Mouse (Mus musculus): ENCODE measurements around the gene Krcc1. TPM values are rescaled to one million over a fixed set of nuclear protein-coding genes. Genes with fewer than 3 reads are reported as not detected.
"Not testable (repeated sequence)": the region's sequence is repeated elsewhere in the genome, so short reads cannot be mapped to it uniquely, and the experiment has no call there.

Krcc1 gene
- polyA plus RNA-seq, 1 experiment from 2014 or later: 54.4 TPM

- H3K4me2 ChIP-seq: no peak overlapping the region
- no peak for ATAC-seq (replicated peaks; ENCODE audit: low FRiP score)
- 55% methylated on average over 7 of the region's 7 CpGs for WGBS
- no peaks in the 10 kb centered on the region for H3K36me3 ChIP-seq
- peaks cover 15% of the 10 kb centered on the region for H3K4me1 ChIP-seq
- no peak overlapping the region for H3K9ac ChIP-seq
- 0 out of 2 replicates have a peak overlapping the region, but pooled peaks have one; percentile 54 for H3K27ac ChIP-seq
- H3K4me3 ChIP-seq (replicated peaks): no peak overlapping the region
- no peaks in the 10 kb centered on the region for H3K9me3 ChIP-seq (replicated peaks)
- no peaks in the 10 kb centered on the region for H3K27me3 ChIP-seq
Measured at GRCm38 (mm10) chr6:71268929-71269685, 2.4 kb upstream of the Krcc1 start.

GRCm38 (mm10) chr6:71269686-71270050 is 1.8 kb upstream of the Krcc1 start:
- not testable (repeated sequence) for H3K27ac ChIP-seq; H3K4me2 ChIP-seq; H3K27me3 ChIP-seq; H3K36me3 ChIP-seq; H3K4me3 ChIP-seq (replicated peaks); H3K9ac ChIP-seq; H3K9me3 ChIP-seq (replicated peaks); ATAC-seq (replicated peaks; ENCODE audit: low FRiP score)
- H3K4me1 ChIP-seq: peaks cover 15% of the 10 kb centered on the region
- 93% methylated on average over 6 of the region's 6 CpGs for WGBS

- peak overlapping the region; percentile 2; the same call in 1 of the 2 replicates for H3K9ac ChIP-seq
- 19% methylated on average over 13 of the region's 14 CpGs for WGBS
Measured at GRCm38 (mm10) chr6:71270301-71271056, 998 bp upstream of the Krcc1 start.

GRCm38 (mm10) chr6:71271057-71271388 is 454 bp upstream of the Krcc1 start:
- Histone ChIP-seq H3K4me3 (replicated peaks) (peak overlapping the region; percentile 90), H3K4me1 (peaks cover 15% of the 10 kb centered on the region), H3K9me3 (replicated peaks) (no peaks in the 10 kb centered on the region), H3K27ac (peak overlapping the region; percentile 89), H3K36me3 (no peaks in the 10 kb centered on the region), H3K9ac (peak overlapping the region; percentile 2; the same call in 1 of the 2 replicates), H3K27me3 (no peaks in the 10 kb centered on the region), H3K4me2 (peak overlapping the region; percentile 65)
- peak; percentile 44 for ATAC-seq (replicated peaks; ENCODE audit: low FRiP score)
- WGBS: 2% methylated on average over 8 of the region's 8 CpGs

More at GRCm38 (mm10) chr6:71270301-71271056, 998 bp upstream of the Krcc1 start:
- Histone ChIP-seq H3K27ac (peak overlapping the region; percentile 89), H3K9me3 (replicated peaks) (no peaks in the 10 kb centered on the region), H3K4me2 (peak overlapping the region; percentile 65), H3K4me3 (replicated peaks) (peak overlapping the region; percentile 90), H3K36me3 (no peaks in the 10 kb centered on the region), H3K4me1 (peaks cover 15% of the 10 kb centered on the region), H3K27me3 (no peaks in the 10 kb centered on the region)
- peak; percentile 57 for ATAC-seq (replicated peaks; ENCODE audit: low FRiP score)

GRCm38 (mm10) chr6:71272316-71272741 is 852 bp downstream of the Krcc1 start:
- Histone ChIP-seq H3K27me3 (no peaks in the 10 kb centered on the region), H3K4me3 (replicated peaks) (peak overlapping the region; percentile 90), H3K9ac (peak overlapping the region; percentile 99), H3K27ac (peak overlapping the region; percentile 98), H3K4me1 (peaks cover 15% of the 10 kb centered on the region), H3K4me2 (peak overlapping the region; percentile 65), H3K36me3 (no peaks in the 10 kb centered on the region), H3K9me3 (replicated peaks) (no peaks in the 10 kb centered on the region)
- ATAC-seq (replicated peaks; ENCODE audit: low FRiP score): 0 out of 2 replicates have a peak, but pooled peaks have one; percentile 8
- WGBS: under 1% methylated on average over 11 of the region's 11 CpGs

GRCm38 (mm10) chr6:71273715-71274114 is 2.2 kb downstream of the Krcc1 start:
- ATAC-seq (replicated peaks; ENCODE audit: low FRiP score): no peak
- no peaks in the 10 kb centered on the region for H3K9me3 ChIP-seq (replicated peaks)
- H3K27me3 ChIP-seq: no peaks in the 10 kb centered on the region
- H3K4me3 ChIP-seq (replicated peaks): no peak overlapping the region
- no peaks in the 10 kb centered on the region for H3K36me3 ChIP-seq
- no peak overlapping the region for H3K27ac ChIP-seq
- no peak overlapping the region for H3K4me2 ChIP-seq
- H3K4me1 ChIP-seq: peaks cover 15% of the 10 kb centered on the region
- 83% methylated on average over 1 of the region's 1 CpGs for WGBS
- no peak overlapping the region for H3K9ac ChIP-seq

- H3K27me3 ChIP-seq: no peaks in the 10 kb centered on the region
- no peaks in the 10 kb centered on the region for H3K9me3 ChIP-seq (replicated peaks)
- no peak for ATAC-seq (replicated peaks; ENCODE audit: low FRiP score)
- no peak overlapping the region for H3K9ac ChIP-seq
- peaks cover 15% of the 10 kb centered on the region for H3K4me1 ChIP-seq
- WGBS: 83% methylated on average over 1 of the region's 1 CpGs
- H3K36me3 ChIP-seq: no peaks in the 10 kb centered on the region
- no peak overlapping the region for H3K4me3 ChIP-seq (replicated peaks)
- H3K4me2 ChIP-seq: no peak overlapping the region
- H3K27ac ChIP-seq: no peak overlapping the region
Measured at GRCm38 (mm10) chr6:71274621-71275020, 3.1 kb downstream of the Krcc1 start.

GRCm38 (mm10) chr6:71279418-71279817 is 7.9 kb downstream of the Krcc1 start:
- no peaks in the 10 kb centered on the region for H3K9me3 ChIP-seq (replicated peaks)
- H3K4me3 ChIP-seq (replicated peaks): no peak overlapping the region
- H3K4me1 ChIP-seq: no peaks in the 10 kb centered on the region
- ATAC-seq (replicated peaks; ENCODE audit: low FRiP score): no peak
- H3K36me3 ChIP-seq: peaks cover 9% of the 10 kb centered on the region
- H3K4me2 ChIP-seq: no peak overlapping the region
- no peaks in the 10 kb centered on the region for H3K27me3 ChIP-seq
- no peak overlapping the region for H3K27ac ChIP-seq
- H3K9ac ChIP-seq: no peak overlapping the region
- WGBS: 65% methylated on average over 1 of the region's 1 CpGs

- ATAC-seq (replicated peaks; ENCODE audit: low FRiP score): no peak
- Histone ChIP-seq H3K4me1 (no peaks in the 10 kb centered on the region), H3K4me3 (replicated peaks) (no peak overlapping the region), H3K9ac (no peak overlapping the region), H3K4me2 (no peak overlapping the region), H3K27ac (no peak overlapping the region), H3K27me3 (no peaks in the 10 kb centered on the region), H3K36me3 (no peaks in the 10 kb centered on the region), H3K9me3 (replicated peaks) (no peaks in the 10 kb centered on the region)
- WGBS: 89% methylated on average over 14 of the region's 14 CpGs
Measured at GRCm38 (mm10) chr6:71293509-71293908, 22.0 kb downstream of the Krcc1 start.

GRCm38 (mm10) chr6:71295303-71295702 is 23.8 kb downstream of the Krcc1 start:
- no peaks in the 10 kb centered on the region for H3K4me1 ChIP-seq
- H3K4me2 ChIP-seq: no peak overlapping the region
- no peak overlapping the region for H3K4me3 ChIP-seq (replicated peaks)
- no peaks in the 10 kb centered on the region for H3K27me3 ChIP-seq
- H3K9me3 ChIP-seq (replicated peaks): no peaks in the 10 kb centered on the region
- ATAC-seq (replicated peaks; ENCODE audit: low FRiP score): no peak
- 77% methylated on average over 6 of the region's 6 CpGs for WGBS
- no peaks in the 10 kb centered on the region for H3K36me3 ChIP-seq
- no peak overlapping the region for H3K27ac ChIP-seq
- no peak overlapping the region for H3K9ac ChIP-seq

- no peak for ATAC-seq (replicated peaks; ENCODE audit: low FRiP score)
- WGBS: 64% methylated on average over 2 of the region's 2 CpGs
- no peaks in the 10 kb centered on the region for H3K36me3 ChIP-seq
- H3K27me3 ChIP-seq: no peaks in the 10 kb centered on the region
- H3K9ac ChIP-seq: no peak overlapping the region
- no peak overlapping the region for H3K4me2 ChIP-seq
- no peaks in the 10 kb centered on the region for H3K9me3 ChIP-seq (replicated peaks)
- no peak overlapping the region for H3K4me3 ChIP-seq (replicated peaks)
- H3K4me1 ChIP-seq: no peaks in the 10 kb centered on the region
- no peak overlapping the region for H3K27ac ChIP-seq
Measured at GRCm38 (mm10) chr6:71298051-71298450, 26.6 kb downstream of the Krcc1 start.

- Histone ChIP-seq H3K27me3 (no peaks in the 10 kb centered on the region), H3K4me2 (no peak overlapping the region), H3K4me1 (no peaks in the 10 kb centered on the region), H3K27ac (no peak overlapping the region), H3K36me3 (no peaks in the 10 kb centered on the region), H3K4me3 (replicated peaks) (no peak overlapping the region), H3K9me3 (replicated peaks) (no peaks in the 10 kb centered on the region), H3K9ac (no peak overlapping the region)
- WGBS: 42% methylated on average over 3 of the region's 3 CpGs
- no peak for ATAC-seq (replicated peaks; ENCODE audit: low FRiP score)
Measured at GRCm38 (mm10) chr6:71298751-71299150, 27.3 kb downstream of the Krcc1 start.

Measured in kidney, embryonic 15.5 days (tissue).